Mouse (Mus musculus): ENCODE measurements at regions not wholly inside any gene's neighbourhood (a gene's known extent, or its start where the extent isn't known, plus 50 kb on each side); places are given as distances from the start of the nearest gene placed in this dataset.

DNA sequence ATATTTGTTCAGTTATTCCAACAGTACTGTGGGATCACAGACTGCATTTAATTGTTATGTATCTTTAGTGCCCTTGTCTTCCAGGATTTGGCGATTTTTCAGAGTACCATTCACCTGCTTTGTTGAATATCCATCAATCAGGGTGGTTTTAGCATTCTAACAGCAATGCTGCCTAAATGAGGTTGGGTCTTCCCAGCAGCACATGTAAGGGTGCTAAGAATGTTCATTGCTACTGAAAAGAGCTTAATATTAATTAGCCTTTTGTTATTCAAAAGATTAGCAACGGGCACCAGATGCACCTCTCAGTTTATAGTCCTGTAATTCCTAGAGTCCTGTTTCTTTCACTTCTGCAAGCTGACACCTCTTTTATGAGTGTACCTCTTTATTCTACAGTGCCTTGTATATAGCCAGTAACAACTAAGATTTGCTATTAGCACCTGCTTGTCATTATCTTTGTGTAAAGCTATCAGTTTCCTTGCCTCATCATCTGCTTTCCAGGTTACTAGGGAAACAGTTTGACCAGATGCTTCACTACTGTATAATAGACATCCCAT lies 326.3 kb upstream of the Tmc3 start:
- no peak for TF ChIP-seq EP300 (IDR thresholded peaks at IDR 0.05)
- TF ChIP-seq CTCF (IDR thresholded peaks at IDR 0.05) = no peak
